Mouse (Mus musculus): ENCODE data around the gene Cxcl9. TPM values are rescaled to one million over a fixed set of nuclear protein-coding genes. Genes with fewer than 3 reads are reported as not detected.

Gene Cxcl9
- total RNA-seq, 2 experiments from 2014 or later: 0.26 to 0.74 TPM

- DNase-seq: no peak
These were observed 48.8 kb downstream of the Cxcl9 start for GRCm38 (mm10) chr5:92278942-92279537.

- peak; percentile 85 for DNase-seq
These were observed 50.2 kb downstream of the Cxcl9 start, which contains the start of gene Naaa for GRCm38 (mm10) chr5:92277437-92278394. TSS of gene Naaa (minus strand) at chr5:92278170.

Other genes starting within 250 kb of the Cxcl9 start
- gene G3bp2, start 244.4 kb downstream of the Cxcl9 start, total RNA-seq (2021): 10 to 100 TPM; 81.1 to 82.9 TPM
- 10 to 100 TPM; 46.4 to 47.3 TPM for gene Uso1, start 190.1 kb downstream of the Cxcl9 start, total RNA-seq (2021)
- gene U90926, start 112.7 kb downstream of the Cxcl9 start, total RNA-seq (2021): not detected
- gene Ppef2, start 71.8 kb downstream of the Cxcl9 start, total RNA-seq (2021): not detected
- gene Naaa, start 49.9 kb downstream of the Cxcl9 start, total RNA-seq (2021): 10 to 100 TPM in 1 of 2 experiments, 1 to 10 TPM in 1; 9.9 to 11.3 TPM
- 10 to 100 TPM; 20.0 to 21.7 TPM for gene Sdad1, start 17.6 kb downstream of the Cxcl9 start, total RNA-seq (2021)
- 100 to 1,000 TPM; 284 to 319 TPM for gene Art3, start 3.7 kb upstream of the Cxcl9 start, total RNA-seq (2021)
- under 1 TPM in 1 of 2 experiments, not detected in 1; 0.47 TPM for gene Cxcl10, start 20.8 kb upstream of the Cxcl9 start, total RNA-seq (2021)
- gene Nup54, start 107.1 kb upstream of the Cxcl9 start, total RNA-seq (2021): 10 to 100 TPM; 29.0 to 29.2 TPM
- 10 to 100 TPM; 83.8 to 88.7 TPM for gene Scarb2, start 178.8 kb upstream of the Cxcl9 start, total RNA-seq (2021)
- not detected for gene Fam47e, start 227.0 kb upstream of the Cxcl9 start, total RNA-seq (2021)